Mouse (Mus musculus): ENCODE measurements around the gene Cyp24a1.

- TF ChIP-seq CTCF (IDR thresholded peaks at IDR 0.05; ENCODE audit: low read depth, low read length) (no peak), POLR2A (IDR thresholded peaks at IDR 0.05; ENCODE audit: extremely low read depth, insufficient read depth, low read length) (no peak)
These were observed 21.8 kb downstream of the Cyp24a1 start for GRCm38 (mm10) chr2:170475164-170475563.
